Mouse (Mus musculus): ENCODE data around the gene Smoc1. TPM values are rescaled to one million over a fixed set of nuclear protein-coding genes. Genes with fewer than 3 reads are reported as not detected.
A peak's percentile ranks its signal among the peaks of the same experiment; 100 is the strongest.

The Smoc1 gene
- 1 to 10 TPM; 4.8 to 6.2 TPM for total RNA-seq (2021)
- polyA plus RNA-seq (2012; rRNA removed): 6.9 and 8.0 TPM in 2 replicates
- long read RNA-seq, partial matches to known transcripts: 0 of 2 reads
- long read RNA-seq, other reads (novel, unspliced or antisense): 0 of 2 reads

GRCm38 (mm10) chr12:81026277-81026994, at the start of gene Smoc1:
TSS of gene Smoc1 (plus strand) at chr12:81026808.
- Histone ChIP-seq H3K27me3 (ENCODE audit: control insufficient read depth, insufficient read depth, low read length) (peaks cover 7% of the 10 kb centered on the region), H3K79me2 (replicated peaks; ENCODE audit: control insufficient read depth, insufficient read depth, low read length) (no peaks in the 10 kb centered on the region), H3K4me3 (peak within 1 kb of the TSS; percentile 32), H3K36me3 (ENCODE audit: control insufficient read depth, insufficient read depth, low read length) (no peaks in the 10 kb centered on the region), H3K27ac (no peak within 1 kb of the TSS), H3K9ac (ENCODE audit: low read depth, low read length) (peak within 1 kb of the TSS; percentile 52), H3K4me1 (ENCODE audit: control insufficient read depth, insufficient read depth, low read length) (no peaks in the 10 kb centered on the region)
- intact Hi-C loops (cut with DNase I): no loop called here
- TF ChIP-seq EP300 (IDR thresholded peaks at IDR 0.05; ENCODE audit: insufficient read depth, low read depth, low read length): no peak
- TF ChIP-seq CTCF (IDR thresholded peaks at IDR 0.05): no peak
- 7% methylated on average over 37 of the region's 42 CpGs for WGBS
- DNase-seq: peak; percentile 42 to 50

DNA sequence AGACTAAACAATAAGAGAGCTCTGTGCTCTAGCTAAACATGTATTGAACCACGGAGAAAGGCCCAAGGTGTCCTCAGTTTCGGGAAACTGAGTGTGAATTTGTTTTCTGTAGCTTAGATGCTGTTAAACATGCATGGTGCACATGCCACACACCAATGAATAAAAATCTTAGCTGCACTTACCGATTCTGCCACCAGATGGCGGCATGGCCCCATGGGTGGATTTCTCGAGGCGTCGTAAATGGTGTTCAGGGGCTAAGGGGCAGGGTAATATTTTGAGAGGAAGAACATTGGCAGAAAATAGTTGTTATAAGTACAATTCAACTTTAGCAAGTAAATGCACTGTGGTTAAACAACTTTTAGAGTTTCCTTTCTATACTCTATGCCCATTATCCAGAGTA, 44.3 kb upstream of the Smoc1 start:
- no peak; the same call in 1 of the 2 replicates for TF ChIP-seq CTCF (IDR thresholded peaks at IDR 0.05)
- TF ChIP-seq EP300 (IDR thresholded peaks at IDR 0.05; ENCODE audit: insufficient read depth, low read depth, low read length): peak; percentile 77
- TF ChIP-seq POLR2A (IDR thresholded peaks at IDR 0.05; ENCODE audit: insufficient read depth, low read depth, low read length): no peak
- intact Hi-C loops (cut with DNase I): loop anchor here (1.0 to 2.0 kb wide), 2 partner anchors 200 to 420 kb away; no protein-coding TSS in a partner anchor
- Histone ChIP-seq H3K9ac (ENCODE audit: low read depth, low read length) (no peak overlapping the region), H3K27ac (no peak overlapping the region), H3K36me3 (ENCODE audit: control insufficient read depth, insufficient read depth, low read length) (no peaks in the 10 kb centered on the region), H3K79me2 (replicated peaks; ENCODE audit: control insufficient read depth, insufficient read depth, low read length) (no peaks in the 10 kb centered on the region), H3K4me1 (ENCODE audit: control insufficient read depth, insufficient read depth, low read length) (no peaks in the 10 kb centered on the region), H3K27me3 (ENCODE audit: control insufficient read depth, insufficient read depth, low read length) (no peaks in the 10 kb centered on the region), H3K4me3 (no peak overlapping the region)
- peak; percentile 41 to 78 for DNase-seq
- WGBS: 3% methylated on average over 7 of the region's 7 CpGs

DNA sequence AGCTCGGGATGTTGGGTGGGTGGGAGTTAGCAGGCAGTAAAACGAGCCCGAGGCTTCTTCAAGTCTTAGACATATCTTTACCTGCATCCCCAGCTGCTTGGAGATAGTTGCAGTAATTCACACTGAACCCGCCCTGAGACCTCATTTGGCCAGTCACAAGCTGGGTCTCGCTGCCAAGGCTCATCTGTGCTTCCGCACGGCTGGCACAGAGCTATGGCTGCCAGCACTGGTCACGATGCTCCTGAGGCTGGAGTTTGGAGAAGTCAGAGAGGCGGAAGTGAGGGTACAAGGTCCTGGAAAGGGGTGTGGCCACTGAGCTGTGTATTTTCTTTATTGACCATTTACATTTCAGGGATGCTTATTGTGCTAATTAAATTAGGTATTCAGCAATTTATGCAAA, 42.9 kb upstream of the Smoc1 start:
- intact Hi-C loops (cut with DNase I): loop anchor here (2.0 kb wide), 1 partner anchor 419 kb away; no protein-coding TSS in a partner anchor
- no peaks in the 10 kb centered on the region for H3K4me1 ChIP-seq (ENCODE audit: control insufficient read depth, insufficient read depth, low read length)
- no peak overlapping the region for H3K27ac ChIP-seq
- H3K79me2 ChIP-seq (replicated peaks; ENCODE audit: control insufficient read depth, insufficient read depth, low read length): no peaks in the 10 kb centered on the region
- TF ChIP-seq EP300 (IDR thresholded peaks at IDR 0.05; ENCODE audit: insufficient read depth, low read depth, low read length) (no peak), CTCF (IDR thresholded peaks at IDR 0.05) (no peak), POLR2A (IDR thresholded peaks at IDR 0.05; ENCODE audit: insufficient read depth, low read depth, low read length) (no peak)
- WGBS: 53% methylated on average over 9 of the region's 9 CpGs
- no peak overlapping the region for H3K4me3 ChIP-seq
- DNase-seq: no peak
- no peak overlapping the region for H3K9ac ChIP-seq (ENCODE audit: low read depth, low read length)
- H3K36me3 ChIP-seq (ENCODE audit: control insufficient read depth, insufficient read depth, low read length): no peaks in the 10 kb centered on the region
- H3K27me3 ChIP-seq (ENCODE audit: control insufficient read depth, insufficient read depth, low read length): no peaks in the 10 kb centered on the region; the same call in 1 of the 2 replicates

- DNase-seq: no peak
- intact Hi-C loops (cut with DNase I): no loop called here
- WGBS: 77% methylated on average over 4 of the region's 4 CpGs
- H3K4me1 ChIP-seq (ENCODE audit: control insufficient read depth, insufficient read depth, low read length): no peaks in the 10 kb centered on the region
- no peaks in the 10 kb centered on the region for H3K79me2 ChIP-seq (replicated peaks; ENCODE audit: control insufficient read depth, insufficient read depth, low read length)
- H3K9ac ChIP-seq (ENCODE audit: low read depth, low read length): no peak overlapping the region
- no peak overlapping the region for H3K4me3 ChIP-seq
- no peak overlapping the region for H3K27ac ChIP-seq
- no peaks in the 10 kb centered on the region; the same call in 1 of the 2 replicates for H3K27me3 ChIP-seq (ENCODE audit: control insufficient read depth, insufficient read depth, low read length)
- no peaks in the 10 kb centered on the region for H3K36me3 ChIP-seq (ENCODE audit: control insufficient read depth, insufficient read depth, low read length)
- TF ChIP-seq CTCF (IDR thresholded peaks at IDR 0.05): no peak
- TF ChIP-seq EP300 (IDR thresholded peaks at IDR 0.05; ENCODE audit: insufficient read depth, low read depth, low read length): no peak
- no peak for TF ChIP-seq POLR2A (IDR thresholded peaks at IDR 0.05; ENCODE audit: insufficient read depth, low read depth, low read length)
These were observed 40.0 kb upstream of the Smoc1 start for GRCm38 (mm10) chr12:80986628-80987027.

DNA sequence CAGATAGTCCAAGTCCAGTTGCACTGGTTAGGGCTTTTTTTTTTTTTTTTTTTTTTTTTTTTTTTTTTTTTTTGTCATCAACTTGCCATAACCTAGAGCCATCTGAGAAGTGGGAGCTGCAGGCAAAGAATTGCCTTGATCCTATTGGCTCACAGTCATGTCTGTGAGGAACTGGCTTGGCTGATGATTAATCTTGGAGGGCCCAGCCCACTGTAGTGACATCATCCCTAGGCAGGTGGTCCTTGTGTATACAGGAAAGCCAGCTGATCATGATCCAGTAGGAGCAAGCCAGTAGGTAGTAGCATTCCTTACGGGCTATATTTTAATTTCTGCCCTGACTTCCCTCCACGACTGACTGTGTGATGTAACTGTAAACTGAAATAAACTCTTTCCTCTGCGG, 38.3 kb upstream of the Smoc1 start:
- Histone ChIP-seq H3K4me3 (no peak overlapping the region), H3K79me2 (replicated peaks; ENCODE audit: control insufficient read depth, insufficient read depth, low read length) (no peaks in the 10 kb centered on the region), H3K9ac (ENCODE audit: low read depth, low read length) (no peak overlapping the region), H3K27me3 (ENCODE audit: control insufficient read depth, insufficient read depth, low read length) (no peaks in the 10 kb centered on the region; the same call in 1 of the 2 replicates), H3K36me3 (ENCODE audit: control insufficient read depth, insufficient read depth, low read length) (no peaks in the 10 kb centered on the region), H3K4me1 (ENCODE audit: control insufficient read depth, insufficient read depth, low read length) (no peaks in the 10 kb centered on the region), H3K27ac (no peak overlapping the region)
- intact Hi-C loops (cut with DNase I): no loop called here
- DNase-seq: no peak
- no peak for TF ChIP-seq CTCF (IDR thresholded peaks at IDR 0.05)
- no peak for TF ChIP-seq EP300 (IDR thresholded peaks at IDR 0.05; ENCODE audit: insufficient read depth, low read depth, low read length)
- no peak for TF ChIP-seq POLR2A (IDR thresholded peaks at IDR 0.05; ENCODE audit: insufficient read depth, low read depth, low read length)
- 80% methylated on average over 3 of the region's 3 CpGs for WGBS

DNA sequence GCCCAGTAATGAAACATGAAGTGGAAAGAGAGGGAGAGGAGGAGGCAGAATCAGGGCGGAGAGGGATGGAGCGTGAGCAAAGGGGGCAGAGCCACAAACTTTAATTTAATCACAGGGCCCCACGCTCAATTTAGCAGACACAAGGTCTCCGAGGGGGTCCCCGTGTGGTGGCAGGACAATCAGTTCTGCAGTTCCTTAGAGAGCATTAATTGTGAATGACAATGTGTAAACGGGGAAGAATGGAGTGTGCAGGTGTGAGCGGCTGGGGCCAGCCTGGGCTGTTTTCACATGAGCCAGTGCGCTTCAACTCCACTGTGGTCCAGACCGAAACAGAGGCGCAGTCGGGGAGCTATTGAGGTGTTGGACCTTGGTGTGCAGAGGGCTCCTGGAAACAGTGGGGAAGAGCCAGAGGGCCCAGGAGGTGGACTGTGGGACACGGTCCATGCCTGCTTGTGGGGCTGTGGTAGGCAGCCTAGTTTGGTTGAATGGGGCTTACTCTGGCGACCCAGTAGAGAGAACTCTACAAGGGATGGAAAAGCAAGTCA, 35.6 kb upstream of the Smoc1 start:
- TF ChIP-seq CTCF (IDR thresholded peaks at IDR 0.05) (no peak), EP300 (IDR thresholded peaks at IDR 0.05; ENCODE audit: insufficient read depth, low read depth, low read length) (no peak), POLR2A (IDR thresholded peaks at IDR 0.05; ENCODE audit: insufficient read depth, low read depth, low read length) (no peak)
- no peak overlapping the region for H3K4me3 ChIP-seq
- no peaks in the 10 kb centered on the region; the same call in 1 of the 2 replicates for H3K27me3 ChIP-seq (ENCODE audit: control insufficient read depth, insufficient read depth, low read length)
- H3K9ac ChIP-seq (ENCODE audit: low read depth, low read length): no peak overlapping the region
- no peaks in the 10 kb centered on the region for H3K36me3 ChIP-seq (ENCODE audit: control insufficient read depth, insufficient read depth, low read length)
- no peak for DNase-seq
- intact Hi-C loops (cut with DNase I): no loop called here
- H3K27ac ChIP-seq: no peak overlapping the region
- H3K4me1 ChIP-seq (ENCODE audit: control insufficient read depth, insufficient read depth, low read length): no peaks in the 10 kb centered on the region
- H3K79me2 ChIP-seq (replicated peaks; ENCODE audit: control insufficient read depth, insufficient read depth, low read length): no peaks in the 10 kb centered on the region
- WGBS: 89% methylated on average over 13 of the region's 13 CpGs
